Mouse (Mus musculus) neural tube, embryonic 15.5 days (tissue): ENCODE results near the gene Gpr61. TPM values are rescaled to one million over a fixed set of nuclear protein-coding genes. Genes with fewer than 3 reads are reported as not detected.

Source experiments
- ATAC-seq: fragments of 200-750 bp; cut with Nextera tagmentation; 2 replicates; pipeline ENCODE4 v1.8.0; 2017; ENCODE audit warnings: mild to moderate bottlenecking, moderate TSS enrichment, moderate library complexity; ENCODE audit not compliant: low FRiP score
- H3K27ac ChIP-seq: fragments of 300-500 bp; sonication (generic); replicated peaks from 2 replicates; pipeline ENCODE4 v1.5.1; 2015; ENCODE audit warnings: mild to moderate bottlenecking, inconsistent platforms
- H3K27me3 ChIP-seq: fragments of 300-500 bp; sonication (generic); replicated peaks from 2 replicates; pipeline ENCODE4 v1.6.1; 2015; ENCODE audit warnings: inconsistent platforms
- H3K36me3 ChIP-seq: fragments of 300-500 bp; sonication (generic); 2 replicates; pipeline ENCODE4 v1.6.1; 2015; ENCODE audit warnings: inconsistent platforms
- H3K4me1 ChIP-seq: fragments of 300-500 bp; sonication (generic); 2 replicates; pipeline ENCODE4 v1.6.1; 2015; ENCODE audit warnings: inconsistent platforms
- H3K4me2 ChIP-seq: fragments of 300-500 bp; sonication (generic); 2 replicates; pipeline ENCODE4 v1.6.1; 2015; ENCODE audit warnings: inconsistent platforms, mild to moderate bottlenecking, moderate library complexity
- H3K4me3 ChIP-seq: fragments of 300-500 bp; sonication (generic); replicated peaks from 2 replicates; pipeline ENCODE4 v1.5.1; 2015; ENCODE audit warnings: mild to moderate bottlenecking, inconsistent platforms
- H3K9ac ChIP-seq: fragments of 300-500 bp; sonication (generic); replicated peaks from 2 replicates; pipeline ENCODE4 v1.6.1; 2015; ENCODE audit warnings: mild to moderate bottlenecking, inconsistent platforms
- H3K9me3 ChIP-seq: fragments of 300-500 bp; sonication (generic); replicated peaks from 2 replicates; pipeline ENCODE4 v1.6.1; 2016; ENCODE audit warnings: inconsistent platforms
- WGBS: fragments of 180-500 bp; shearing (Covaris S2); methylation state at CpG from one replicate; pipeline ENCODE4 v1.1.7; 2015; ENCODE audit warnings: mixed read lengths; 5-methylcytosine and 5-hydroxymethylcytosine counted together
- polyA plus RNA-seq: library from polyadenylated mRNA; unstranded; fragments of >200 nt; fragmentation: Nextera tagmentation; extraction: Ambion mirVana; gene quantifications from 2 replicates; pipeline ENCODE4 v1.2.1, GENCODE M21; 2015

The Gpr61 gene
- polyA plus RNA-seq, 1 experiment from 2014 or later = 7.7 TPM

GRCm38 (mm10) chr3:108169199-108169598, 14.5 kb upstream of the Gpr61 start:
- H3K36me3 ChIP-seq = no peaks in the 10 kb centered on the region
- WGBS = 34% methylated on average over 3 of the region's 3 CpGs
- no peak for ATAC-seq
- 0 out of 2 replicates have a peak overlapping the region, but pooled peaks have one; percentile 5 for H3K9ac ChIP-seq
- no peaks in the 10 kb centered on the region for H3K9me3 ChIP-seq
- H3K4me1 ChIP-seq = peaks cover 52% of the 10 kb centered on the region
- H3K27me3 ChIP-seq = no peaks in the 10 kb centered on the region
- no peak overlapping the region for H3K4me3 ChIP-seq
- H3K27ac ChIP-seq = no peak overlapping the region
- no peak overlapping the region for H3K4me2 ChIP-seq

GRCm38 (mm10) chr3:108167499-108167898, 12.8 kb upstream of the Gpr61 start:
- H3K4me3 ChIP-seq = no peak overlapping the region
- no peak for ATAC-seq
- H3K4me2 ChIP-seq = no peak overlapping the region
- peak overlapping the region; percentile 69; the same call in 1 of the 2 replicates for H3K27ac ChIP-seq
- H3K9me3 ChIP-seq = no peaks in the 10 kb centered on the region
- no peaks in the 10 kb centered on the region for H3K36me3 ChIP-seq
- no peak overlapping the region for H3K9ac ChIP-seq
- H3K4me1 ChIP-seq = peaks cover 45% of the 10 kb centered on the region
- 30% methylated on average over 14 of the region's 14 CpGs for WGBS
- H3K27me3 ChIP-seq = no peaks in the 10 kb centered on the region

DNA sequence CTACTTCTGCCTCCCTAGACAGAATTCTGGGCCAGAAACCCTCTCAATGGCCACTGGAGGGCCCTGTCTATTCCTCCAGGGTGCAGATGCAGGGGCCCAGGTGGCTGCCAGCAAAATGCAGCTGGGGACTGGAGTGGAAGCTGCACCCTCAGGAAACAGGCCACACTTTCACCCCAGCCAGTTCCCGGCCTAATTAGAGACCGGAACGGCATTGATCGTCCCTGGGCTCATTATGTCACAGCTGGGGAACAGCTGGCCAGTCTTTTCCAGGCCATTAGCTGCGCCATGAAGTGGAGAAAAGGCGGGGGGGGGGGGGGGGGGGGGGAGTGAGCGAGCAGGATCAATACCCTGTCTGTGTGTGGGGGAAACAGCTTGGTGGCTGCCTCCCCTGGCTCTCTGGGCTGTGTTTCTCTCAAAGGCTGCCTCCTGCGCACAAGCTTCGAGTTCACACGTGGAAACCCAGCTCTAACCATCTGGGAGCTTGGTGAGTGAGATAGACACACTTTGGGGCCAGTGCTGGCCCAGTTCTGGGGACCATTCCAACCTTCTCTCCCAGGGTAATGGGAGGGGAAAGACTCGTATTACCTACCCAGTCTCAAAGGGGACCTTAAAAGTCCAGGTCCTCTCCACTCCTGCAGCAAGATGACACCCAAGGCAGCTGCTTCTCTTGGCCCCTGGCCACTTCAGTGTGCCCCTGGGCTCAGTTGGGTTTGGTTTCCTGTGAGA, 12.0 kb upstream of the Gpr61 start:
- H3K9ac ChIP-seq = no peak overlapping the region
- H3K4me2 ChIP-seq = no peak overlapping the region
- H3K36me3 ChIP-seq = no peaks in the 10 kb centered on the region
- 4% methylated on average over 9 of the region's 11 CpGs for WGBS
- H3K4me1 ChIP-seq = peaks cover 45% of the 10 kb centered on the region
- no peaks in the 10 kb centered on the region for H3K27me3 ChIP-seq
- no peak overlapping the region for H3K4me3 ChIP-seq
- peak; percentile 50 for ATAC-seq
- peak overlapping the region; percentile 69 for H3K27ac ChIP-seq
- H3K9me3 ChIP-seq = no peaks in the 10 kb centered on the region

GRCm38 (mm10) chr3:108165532-108166315, 11.0 kb upstream of the Gpr61 start:
- Histone ChIP-seq H3K9me3 (no peaks in the 10 kb centered on the region), H3K36me3 (no peaks in the 10 kb centered on the region), H3K27ac (peak overlapping the region; percentile 69), H3K4me2 (0 out of 2 replicates have a peak overlapping the region, but pooled peaks have one; percentile 57), H3K4me1 (peaks cover 45% of the 10 kb centered on the region), H3K9ac (0 out of 2 replicates have a peak overlapping the region, but pooled peaks have one; percentile 26), H3K27me3 (no peaks in the 10 kb centered on the region), H3K4me3 (no peak overlapping the region)
- whole genome bisulfite sequencing = 24% methylated on average over 10 of the region's 10 CpGs
- ATAC-seq = peak; percentile 37

- H3K27me3 ChIP-seq = no peaks in the 10 kb centered on the region
- H3K9ac ChIP-seq = 0 out of 2 replicates have a peak overlapping the region, but pooled peaks have one; percentile 14
- 0 out of 2 replicates have a peak overlapping the region, but pooled peaks have one; percentile 69 for H3K27ac ChIP-seq
- no peaks in the 10 kb centered on the region for H3K36me3 ChIP-seq
- H3K4me1 ChIP-seq = peaks cover 45% of the 10 kb centered on the region
- peak overlapping the region; percentile 25 for H3K4me3 ChIP-seq
- 14% methylated on average over 9 of the region's 9 CpGs for WGBS
- peak overlapping the region; percentile 57 for H3K4me2 ChIP-seq
- H3K9me3 ChIP-seq = no peaks in the 10 kb centered on the region
- peak; percentile 67 for ATAC-seq
Measured at GRCm38 (mm10) chr3:108164807-108165206, 10.1 kb upstream of the Gpr61 start.

- Histone ChIP-seq H3K36me3 (no peaks in the 10 kb centered on the region), H3K9ac (no peak overlapping the region), H3K27ac (no peak overlapping the region), H3K4me1 (peaks cover 43% of the 10 kb centered on the region), H3K4me3 (no peak overlapping the region), H3K27me3 (no peaks in the 10 kb centered on the region), H3K9me3 (no peaks in the 10 kb centered on the region), H3K4me2 (no peak overlapping the region)
- no peak for ATAC-seq
- WGBS = 67% methylated on average over 5 of the region's 5 CpGs
Measured at GRCm38 (mm10) chr3:108164091-108164490, 9.4 kb upstream of the Gpr61 start.

GRCm38 (mm10) chr3:108158383-108159037, 3.8 kb upstream of the Gpr61 start:
- ATAC-seq = peak; percentile 33
- Histone ChIP-seq H3K9me3 (no peaks in the 10 kb centered on the region), H3K27me3 (no peaks in the 10 kb centered on the region), H3K36me3 (no peaks in the 10 kb centered on the region), H3K4me1 (peaks cover 27% of the 10 kb centered on the region), H3K4me3 (no peak overlapping the region), H3K27ac (peak overlapping the region; percentile 56), H3K9ac (peak overlapping the region; percentile 17; the same call in 1 of the 2 replicates), H3K4me2 (no peak overlapping the region)
- WGBS = 40% methylated on average over 9 of the region's 9 CpGs

DNA sequence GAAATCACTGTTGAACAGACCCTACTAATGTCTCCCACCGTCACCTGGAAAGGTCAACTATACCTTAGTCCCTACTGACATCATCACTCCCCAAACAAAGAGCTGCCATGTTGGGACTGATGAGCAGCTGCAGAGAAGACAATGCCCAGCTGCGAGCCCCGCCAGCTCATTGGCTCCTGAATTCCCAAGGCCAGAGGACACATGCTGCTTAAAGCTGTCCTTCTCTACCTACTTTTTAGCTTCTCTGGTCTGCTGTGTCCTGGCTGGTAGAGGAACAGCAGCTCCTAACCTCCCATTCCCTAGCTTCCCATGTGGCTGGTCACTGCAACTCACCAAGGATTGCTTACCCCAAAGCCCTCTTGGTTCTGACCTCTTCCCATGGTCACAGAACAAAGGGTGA, 2.4 kb downstream of the Gpr61 start:
- no peak overlapping the region for H3K4me2 ChIP-seq
- H3K9me3 ChIP-seq = no peaks in the 10 kb centered on the region
- 96% methylated on average over 3 of the region's 3 CpGs for WGBS
- ATAC-seq = no peak
- H3K9ac ChIP-seq = no peak overlapping the region
- peaks cover 17% of the 10 kb centered on the region for H3K4me1 ChIP-seq
- no peak overlapping the region for H3K27ac ChIP-seq
- H3K4me3 ChIP-seq = no peak overlapping the region
- no peaks in the 10 kb centered on the region for H3K36me3 ChIP-seq
- no peaks in the 10 kb centered on the region for H3K27me3 ChIP-seq

- 70% methylated on average over 11 of the region's 11 CpGs for WGBS
- no peak overlapping the region for H3K9ac ChIP-seq
- H3K27ac ChIP-seq = no peak overlapping the region
- H3K4me1 ChIP-seq = peaks cover 33% of the 10 kb centered on the region
- 0 out of 2 replicates have a peak overlapping the region, but pooled peaks have one; percentile 3 for H3K4me2 ChIP-seq
- H3K36me3 ChIP-seq = no peaks in the 10 kb centered on the region
- H3K27me3 ChIP-seq = no peaks in the 10 kb centered on the region
- H3K9me3 ChIP-seq = no peaks in the 10 kb centered on the region
- no peak overlapping the region for H3K4me3 ChIP-seq
- ATAC-seq = peak; percentile 56; the same call in 1 of the 2 replicates
Measured at GRCm38 (mm10) chr3:108147386-108148235, 7.1 kb downstream of the Gpr61 start.

DNA sequence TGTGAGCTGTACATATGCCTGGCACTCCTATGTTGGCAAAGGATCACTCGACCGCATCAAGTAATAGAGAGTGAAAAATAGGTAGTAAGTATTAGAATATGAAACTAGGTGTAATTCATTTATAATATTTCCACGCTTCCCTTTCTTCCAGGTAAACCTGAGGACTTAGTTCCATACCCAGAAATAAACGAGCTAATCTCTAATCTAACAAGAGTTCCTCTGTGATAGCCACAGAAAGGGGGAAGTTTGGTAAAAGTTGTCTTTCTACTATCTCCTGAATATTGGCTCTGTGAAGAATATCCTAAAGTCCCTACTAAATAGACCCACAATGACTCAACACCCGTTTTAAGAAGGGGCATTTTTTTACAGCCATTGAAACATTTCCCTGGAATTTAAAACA, 8.0 kb downstream of the Gpr61 start:
- ATAC-seq = no peak
- WGBS = 63% methylated on average over 5 of the region's 5 CpGs
- peak overlapping the region; percentile 63 for H3K4me2 ChIP-seq
- H3K27ac ChIP-seq = peak overlapping the region; percentile 96; the same call in 1 of the 2 replicates
- peaks cover 33% of the 10 kb centered on the region for H3K4me1 ChIP-seq
- no peaks in the 10 kb centered on the region for H3K36me3 ChIP-seq
- no peaks in the 10 kb centered on the region for H3K27me3 ChIP-seq
- no peaks in the 10 kb centered on the region for H3K9me3 ChIP-seq
- peak overlapping the region; percentile 96 for H3K4me3 ChIP-seq
- peak overlapping the region; percentile 95 for H3K9ac ChIP-seq
